Mouse (Mus musculus) thymus, adult 2 months (tissue): ENCODE data around the gene Vmn1r35. TPM values are rescaled to one million over a fixed set of nuclear protein-coding genes. Genes with fewer than 3 reads are reported as not detected.
"Not testable (repeated sequence)": the region's sequence is repeated elsewhere in the genome, so short reads cannot be mapped to it uniquely, and the experiment has no call there.

Experiments
- DNase-seq: peaks from one replicate; pipeline ENCODE4 v3.0.0; 2021
- H3K27ac ChIP-seq: fragments of 200-500 bp; 2 replicates; pipeline ENCODE4 v1.5.1; 2012; ENCODE audit warnings: low read length, control low read depth; ENCODE audit not compliant: control insufficient read depth, insufficient read depth
- H3K27me3 ChIP-seq: fragments of 200-500 bp; 2 replicates; pipeline ENCODE4 v1.6.1; 2012; ENCODE audit warnings: mild to moderate bottlenecking, low read length, moderate library complexity, mixed read lengths; ENCODE audit not compliant: control insufficient read depth, insufficient read depth
- H3K36me3 ChIP-seq: fragments of 200-500 bp; 2 replicates; pipeline ENCODE4 v1.6.1; 2012; ENCODE audit warnings: mild to moderate bottlenecking, low read length, moderate library complexity; ENCODE audit not compliant: control insufficient read depth, insufficient read depth
- H3K4me1 ChIP-seq: fragments of 200-500 bp; replicated peaks from 2 replicates; pipeline ENCODE4 v1.6.1; 2012; ENCODE audit warnings: low read length; ENCODE audit not compliant: control insufficient read depth, insufficient read depth
- H3K4me3 ChIP-seq: fragments of 200-500 bp; 2 replicates; pipeline ENCODE4 v1.5.1; 2012; ENCODE audit warnings: mild to moderate bottlenecking, low read length, control low read depth, moderate library complexity; ENCODE audit not compliant: control insufficient read depth, insufficient read depth
- CTCF ChIP-seq: fragments of 200-500 bp; IDR thresholded peaks from 2 replicates; pipeline ENCODE4 v1.5.1; 2012; ENCODE audit warnings: mild to moderate bottlenecking, control low read depth, low read length, moderate library complexity, borderline replicate concordance; ENCODE audit not compliant: control insufficient read depth, poor library complexity, insufficient read depth; ENCODE audit errors: extremely low read depth
- POLR2A ChIP-seq: fragments of 200-500 bp; IDR thresholded peaks from 2 replicates; pipeline ENCODE4 v1.6.1; 2012; ENCODE audit warnings: mild to moderate bottlenecking, low read length, control low read depth, moderate library complexity; ENCODE audit not compliant: control insufficient read depth, poor library complexity, insufficient read depth; ENCODE audit errors: extremely low read depth
- WGBS: fragments of 180-500 bp; shearing (Covaris S2); methylation state at CpG from one replicate; pipeline ENCODE4 v1.1.7; 2018; 5-methylcytosine and 5-hydroxymethylcytosine counted together
- polyA plus RNA-seq: library from polyadenylated mRNA; depleted of rRNA; stranded (reverse); fragments of >200 nt; gene quantifications from 2 replicates; pipeline ENCODE4 v1.2.3, GENCODE M21; 2012; rRNA removed

Gene Vmn1r35
- not detected in 2 replicates for polyA plus RNA-seq

DNA sequence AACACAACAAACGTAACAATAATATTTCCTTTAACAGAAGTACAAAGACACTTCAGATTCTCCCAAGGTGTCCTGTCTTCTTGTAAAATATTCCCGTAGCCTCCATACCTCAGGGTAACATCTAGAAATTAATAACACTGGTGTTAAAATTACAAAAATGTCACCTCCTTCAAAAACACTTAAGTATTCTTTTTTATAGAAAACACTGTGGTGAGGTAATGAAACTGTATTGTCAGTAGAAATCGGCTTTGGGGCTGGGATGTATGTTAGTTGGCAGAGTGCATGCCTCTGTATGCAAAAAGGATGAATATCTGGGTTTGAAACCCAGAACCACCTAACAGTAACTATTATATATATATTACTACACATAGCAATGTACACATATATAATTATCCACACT lies at the start of gene Vmn1r35:
TSS of gene Vmn1r35 (minus strand) at position 101 of the 400 bp plus-strand sequence.
- Histone ChIP-seq H3K4me3 (no peak within 1 kb of the TSS), H3K27ac (no peak within 1 kb of the TSS), H3K36me3 (no peaks in the 10 kb centered on the region), H3K4me1 (no peaks in the 10 kb centered on the region), H3K27me3 (no peaks in the 10 kb centered on the region)
- no peak for DNase-seq
- WGBS = 94% methylated on average over 3 of the region's 3 CpGs
- TF ChIP-seq POLR2A = no peak
- TF ChIP-seq CTCF = no peak

GRCm38 (mm10) chr6:66729082-66729481 lies 43.4 kb upstream of the Vmn1r35 start, which contains the start of gene Vmn1r37:
Gene Vmn1r37, plus strand, starts transcription at chr6:66729382.
- not testable (repeated sequence) for DNase-seq, H3K27ac ChIP-seq, H3K4me1 ChIP-seq, H3K27me3 ChIP-seq, H3K4me3 ChIP-seq, H3K36me3 ChIP-seq

- not testable (repeated sequence) for H3K36me3 ChIP-seq, H3K27ac ChIP-seq, H3K27me3 ChIP-seq, H3K4me1 ChIP-seq, H3K4me3 ChIP-seq, DNase-seq
- WGBS = 77% methylated on average over 2 of the region's 2 CpGs
Observed at GRCm38 (mm10) chr6:66719068-66719467, 33.4 kb upstream of the Vmn1r35 start, which contains the start of gene Vmn1r36. Gene Vmn1r36, minus strand, starts transcription at chr6:66719168.

DNA sequence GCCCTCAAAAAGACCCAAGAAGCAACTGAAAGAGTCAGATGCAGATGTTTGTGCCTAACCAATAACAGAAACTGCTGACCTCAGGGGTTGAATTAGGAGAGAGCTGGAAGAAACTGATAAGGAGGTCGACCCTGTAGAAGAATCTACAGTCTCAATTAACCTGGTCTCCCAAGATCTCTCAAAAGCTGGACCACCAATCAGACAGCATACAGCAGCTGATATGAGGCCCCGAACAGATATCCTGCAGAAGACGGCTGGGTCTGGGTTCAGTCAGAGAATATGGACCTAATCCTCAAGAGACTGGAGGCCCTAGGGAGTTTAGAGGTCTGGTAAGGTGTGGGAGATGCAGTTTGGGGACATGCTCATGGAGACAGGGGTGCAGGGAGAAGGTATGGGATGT lies 28.1 kb upstream of the Vmn1r35 start:
- DNase-seq = no peak
- H3K36me3 ChIP-seq = no peaks in the 10 kb centered on the region
- no peak overlapping the region for H3K4me3 ChIP-seq
- WGBS = 85% methylated on average over 3 of the region's 3 CpGs
- H3K27me3 ChIP-seq = no peaks in the 10 kb centered on the region
- H3K4me1 ChIP-seq = no peaks in the 10 kb centered on the region
- TF ChIP-seq CTCF (no peak), POLR2A (no peak)
- H3K27ac ChIP-seq = no peak overlapping the region

DNA sequence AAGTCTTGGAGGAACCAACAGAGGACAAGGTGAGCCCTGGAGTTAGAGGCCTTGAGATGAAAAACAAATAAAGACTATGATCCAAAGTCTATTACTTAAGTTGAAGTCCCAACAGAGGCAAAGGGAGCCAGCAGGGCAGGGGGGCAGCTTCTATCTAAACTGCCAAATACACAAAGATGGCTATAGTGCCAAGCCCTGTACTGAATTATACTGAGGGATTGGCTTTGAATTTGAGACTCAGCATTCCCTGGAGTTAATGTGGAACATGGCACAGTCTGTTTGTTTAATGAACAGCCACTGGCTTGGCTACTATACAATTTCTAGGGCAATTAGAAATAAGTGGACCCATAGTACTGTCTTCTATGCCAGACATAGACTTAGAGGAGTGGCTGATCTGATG lies 23.2 kb upstream of the Vmn1r35 start:
- H3K36me3 ChIP-seq = no peaks in the 10 kb centered on the region
- H3K4me1 ChIP-seq = no peaks in the 10 kb centered on the region
- no peaks in the 10 kb centered on the region for H3K27me3 ChIP-seq
- no peak overlapping the region for H3K27ac ChIP-seq
- no peak for TF ChIP-seq POLR2A
- TF ChIP-seq CTCF = no peak
- no peak for DNase-seq
- H3K4me3 ChIP-seq = no peak overlapping the region

DNA sequence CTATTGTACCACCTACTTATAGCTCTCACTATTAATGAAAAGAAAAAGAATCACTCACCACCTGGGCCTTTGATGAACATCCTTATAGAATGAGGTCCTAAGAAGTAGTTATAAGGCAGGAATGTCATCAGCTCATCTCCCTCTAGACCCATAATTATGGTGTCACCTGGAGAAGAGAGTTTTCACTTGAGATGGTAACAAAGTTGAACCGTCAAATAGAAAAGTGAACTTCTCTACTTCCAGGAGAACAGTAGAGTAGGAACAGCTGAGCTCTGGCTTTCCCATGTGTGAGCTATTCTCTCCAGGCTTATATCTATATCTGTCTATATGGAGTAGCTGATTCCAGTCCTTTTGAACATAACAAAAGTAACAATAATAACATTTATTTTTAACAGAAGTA lies 41.9 kb downstream of the Vmn1r35 start, which contains the start of gene Vmn1r34:
TSS of gene Vmn1r34 (minus strand) at position 101 of the 400 bp plus-strand sequence.
- WGBS = 95% methylated on average over 1 of the region's 1 CpGs
- no peak within 1 kb of the TSS for H3K27ac ChIP-seq
- DNase-seq = no peak
- no peak for TF ChIP-seq POLR2A
- no peak for TF ChIP-seq CTCF
- H3K36me3 ChIP-seq = no peaks in the 10 kb centered on the region
- no peaks in the 10 kb centered on the region for H3K27me3 ChIP-seq
- no peaks in the 10 kb centered on the region for H3K4me1 ChIP-seq
- H3K4me3 ChIP-seq = no peak within 1 kb of the TSS

Other genes with a start within 250 kb of the Vmn1r35 start
- 44.3 and 52.3 TPM in 2 replicates for gene Mad2l1, start 150.5 kb downstream of the Vmn1r35 start, polyA plus RNA-seq
- not detected in 2 replicates for gene Vmn1r32, start 125.8 kb downstream of the Vmn1r35 start, polyA plus RNA-seq
- not detected in 2 replicates for gene Vmn1r33, start 67.6 kb downstream of the Vmn1r35 start, polyA plus RNA-seq
- gene Vmn1r34, start 42.0 kb downstream of the Vmn1r35 start, polyA plus RNA-seq = not detected in 2 replicates
- not detected in 2 replicates for gene Vmn1r36, start 33.3 kb upstream of the Vmn1r35 start, polyA plus RNA-seq
- gene Vmn1r37, start 43.5 kb upstream of the Vmn1r35 start, polyA plus RNA-seq = not detected in 2 replicates
- gene Vmn1r38, start 96.7 kb upstream of the Vmn1r35 start, polyA plus RNA-seq = not detected in 2 replicates
- gene Vmn1r39, start 124.7 kb upstream of the Vmn1r35 start, polyA plus RNA-seq = not detected in 2 replicates
- gene Gng12, start 210.5 kb upstream of the Vmn1r35 start, polyA plus RNA-seq = 8.0 and 10.8 TPM in 2 replicates